Mouse (Mus musculus) liver, adult 2 months (tissue): ENCODE results near the gene Nrg3.

Experiments used
- CTCF ChIP-seq: fragments of 200-500 bp; IDR thresholded peaks from 2 replicates; pipeline ENCODE4 v1.5.1; 2011; ENCODE audit warnings: low read depth, low read length, control low read depth
- POLR2A ChIP-seq: fragments of 200-500 bp; IDR thresholded peaks from 2 replicates; pipeline ENCODE4 v1.6.1; 2011; ENCODE audit warnings: low read length, control low read depth; ENCODE audit not compliant: insufficient read depth; ENCODE audit errors: extremely low read depth

GRCm38 (mm10) chr14:38920800-38921199 lies 552.1 kb downstream of the Nrg3 start:
- TF ChIP-seq CTCF = no peak
- TF ChIP-seq POLR2A = no peak
